Mouse (Mus musculus): ENCODE measurements at regions not wholly inside any gene's neighbourhood (a gene's known extent, or its start where the extent isn't known, plus 50 kb on each side); places are given as distances from the start of the nearest gene placed in this dataset.

DNA sequence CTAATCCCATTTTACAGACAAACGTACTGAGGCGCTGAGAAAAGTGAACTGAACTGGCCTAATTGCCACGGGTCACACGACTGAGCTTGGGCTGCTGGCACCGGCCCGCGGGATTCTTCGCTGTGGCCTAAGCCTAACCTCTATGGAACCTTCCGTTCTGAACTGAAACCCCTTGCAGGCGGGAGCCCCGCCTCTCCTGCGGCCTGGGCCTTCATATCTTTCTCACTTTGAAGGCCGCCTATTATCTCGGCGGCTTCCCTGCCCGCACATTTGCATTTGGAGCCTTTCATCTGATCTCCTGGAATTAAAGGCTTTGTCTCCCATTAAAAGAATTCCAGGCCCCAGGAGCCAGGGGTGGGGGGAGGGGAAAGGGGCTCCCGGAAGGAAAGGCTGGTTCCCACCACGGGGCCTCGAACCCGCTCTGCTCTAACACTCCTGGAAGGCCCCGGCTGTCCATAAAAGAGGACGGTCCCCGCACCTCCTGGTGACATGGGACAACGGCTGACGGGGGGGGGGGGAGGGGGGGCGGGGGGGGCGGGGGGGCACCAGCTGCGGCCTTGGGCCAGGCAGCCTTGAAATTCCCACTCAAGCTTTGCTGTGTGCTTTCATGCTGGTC, 122.9 kb upstream of the Pja1 start:
- no peak for DNase-seq

DNA sequence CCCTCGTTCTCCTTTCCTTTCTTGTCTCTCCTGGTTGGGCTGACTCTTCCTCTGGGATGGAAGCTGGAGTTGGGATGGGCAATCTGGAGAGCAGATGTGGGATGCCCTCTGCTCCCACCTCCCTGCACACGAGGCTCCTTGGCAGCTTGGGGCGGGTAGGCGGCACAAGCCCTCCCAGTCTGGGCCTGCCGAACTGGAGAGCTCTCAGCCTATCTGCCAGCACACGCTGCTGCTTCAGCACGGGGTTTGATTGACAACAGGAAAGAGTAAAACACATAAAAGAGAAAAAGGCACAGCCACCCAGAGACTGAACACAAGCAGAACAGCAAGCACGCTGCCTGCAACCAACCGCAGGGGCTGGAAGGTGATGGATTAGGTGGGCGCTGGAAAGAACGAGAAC, 121.9 kb upstream of the Pja1 start:
- no peak for DNase-seq

DNA sequence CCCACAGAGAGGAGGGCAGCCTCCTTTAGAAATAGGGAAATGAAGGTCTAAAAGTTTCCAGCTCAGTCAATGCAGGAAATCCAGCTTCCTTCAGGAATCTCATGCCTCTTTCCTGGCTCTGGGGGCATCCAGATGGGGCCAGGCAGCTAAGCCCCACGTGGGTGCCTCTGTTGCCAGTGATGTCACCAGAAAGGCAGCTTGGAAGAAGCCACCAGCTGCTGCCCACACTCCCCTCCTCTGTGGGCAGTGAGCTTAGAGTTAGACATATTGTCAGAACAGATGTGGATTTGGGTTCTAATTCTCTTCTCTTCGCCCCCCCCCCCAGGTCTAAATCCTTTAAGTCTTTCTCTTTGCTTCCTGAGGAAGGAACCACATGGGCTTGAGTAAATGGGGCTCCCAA, 116.2 kb upstream of the Pja1 start:
- DNase-seq = no peak

DNA sequence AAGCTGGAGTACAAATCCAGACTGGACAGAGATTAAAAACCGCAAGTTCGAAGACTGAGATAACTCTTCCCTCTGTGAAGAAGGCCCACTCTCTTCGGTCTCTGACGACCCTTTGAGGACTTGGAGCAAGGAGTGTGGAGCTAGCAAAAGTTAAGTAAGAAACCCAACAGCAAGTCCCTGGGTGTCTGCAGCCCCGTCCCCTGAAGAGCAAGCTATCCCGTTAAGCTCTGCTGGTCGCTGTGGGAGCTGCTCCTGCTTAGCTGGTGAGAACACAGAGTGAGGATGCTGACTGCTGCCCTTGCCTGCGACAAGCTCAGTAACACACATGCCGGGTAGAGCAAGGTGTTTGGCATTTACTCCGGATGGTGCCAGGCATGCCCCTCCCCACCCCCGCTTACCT, 115.2 kb upstream of the Pja1 start:
- no peak for DNase-seq

DNA sequence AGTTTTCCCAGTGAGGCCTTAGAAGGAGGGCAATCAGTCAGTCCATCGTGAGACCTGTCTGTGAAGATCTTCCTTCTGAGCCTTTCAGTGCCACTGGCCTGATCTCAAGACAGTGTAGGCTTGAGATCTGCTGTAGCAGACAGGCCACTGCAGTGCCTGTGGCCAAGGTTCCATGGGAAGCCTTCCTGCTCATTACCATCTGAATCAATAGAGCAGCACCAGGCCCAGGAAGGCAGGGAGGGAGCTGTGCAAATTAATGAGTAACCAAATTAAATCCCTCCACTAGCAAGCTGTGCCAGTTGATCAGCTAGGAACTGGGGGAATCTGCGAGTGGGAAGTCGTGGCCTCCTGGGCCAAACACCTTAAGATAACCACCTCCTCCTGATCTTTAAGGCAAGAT, 114.6 kb upstream of the Pja1 start:
- no peak for DNase-seq

DNA sequence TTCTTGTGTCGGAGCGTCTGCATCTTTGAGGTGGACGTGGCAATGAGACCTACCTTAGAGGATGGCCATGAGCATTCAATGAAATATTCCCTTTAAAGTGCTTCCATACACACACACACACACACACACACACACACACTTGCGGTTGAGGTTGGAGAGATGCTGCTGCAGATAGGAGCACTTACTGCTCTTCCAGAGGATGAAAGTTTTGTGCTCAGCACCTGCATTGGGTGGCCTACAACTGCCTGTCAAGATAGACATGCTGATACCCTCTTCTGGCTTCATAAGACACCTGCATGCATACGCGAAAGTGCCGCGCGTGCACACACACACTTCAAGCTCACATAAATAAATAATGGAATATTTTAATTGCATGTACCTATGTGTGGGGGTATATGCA, 111.5 kb upstream of the Pja1 start:
- DNase-seq = no peak

DNA sequence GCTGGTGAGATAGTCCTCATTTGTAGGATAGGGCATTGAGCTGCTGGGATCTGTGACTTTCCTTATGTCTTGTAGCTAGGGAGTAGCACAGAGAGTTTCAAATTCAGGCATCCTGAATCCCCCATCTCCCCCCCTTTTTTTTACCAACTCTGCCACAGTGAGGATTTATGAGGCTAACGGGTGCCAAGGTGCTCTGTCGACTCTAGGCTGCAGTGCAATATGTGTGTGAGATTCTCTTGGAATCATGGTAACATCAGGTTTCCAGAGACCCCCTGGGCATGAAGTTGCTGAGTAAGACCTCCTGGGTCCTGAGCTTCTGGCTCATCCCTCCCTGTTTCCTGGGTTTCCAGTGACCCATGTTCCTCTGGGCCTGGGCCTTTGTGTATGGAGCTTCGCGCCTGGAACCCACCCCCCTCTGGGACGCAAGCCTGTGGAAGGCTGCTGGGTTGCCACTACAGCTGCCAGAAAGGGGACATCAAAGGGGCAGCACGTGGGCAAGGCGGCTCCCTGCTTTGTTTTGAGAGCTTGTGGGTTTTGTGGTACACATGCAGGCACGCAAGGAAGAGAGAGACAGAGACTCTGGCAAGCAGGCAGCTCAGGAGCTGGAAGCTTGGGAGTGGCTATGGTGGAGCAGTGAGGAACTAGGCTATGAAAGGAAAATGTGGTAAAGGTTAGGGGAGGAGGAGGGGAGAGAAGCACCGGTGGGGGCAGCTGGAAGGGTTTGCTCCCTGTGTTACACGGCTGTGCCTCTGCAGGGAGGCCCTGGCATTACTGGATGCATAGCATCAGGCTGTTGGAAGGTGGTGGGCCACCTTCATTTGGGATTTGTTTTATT, 110.8 kb upstream of the Pja1 start:
- no peak for DNase-seq

DNA sequence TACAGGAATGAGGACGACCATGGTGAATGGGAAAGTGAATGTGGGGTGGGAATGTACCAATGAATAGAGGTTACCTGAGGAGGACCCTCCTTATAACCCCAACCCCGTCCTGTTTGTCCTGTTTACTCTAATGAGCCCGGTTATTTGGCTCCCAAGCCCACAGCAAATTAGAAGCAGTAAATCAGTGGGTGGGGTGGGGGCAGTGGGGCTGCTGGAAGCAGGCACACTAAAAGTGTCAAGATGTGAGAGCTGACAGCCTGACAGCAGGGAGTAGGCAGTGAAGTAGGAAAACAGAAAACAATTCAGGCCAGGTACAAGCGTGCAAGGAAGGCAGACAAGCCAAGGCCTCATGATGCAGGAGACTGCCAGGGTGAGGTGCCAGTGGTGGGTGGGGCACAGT, 108.1 kb upstream of the Pja1 start:
- DNase-seq = no peak

DNA sequence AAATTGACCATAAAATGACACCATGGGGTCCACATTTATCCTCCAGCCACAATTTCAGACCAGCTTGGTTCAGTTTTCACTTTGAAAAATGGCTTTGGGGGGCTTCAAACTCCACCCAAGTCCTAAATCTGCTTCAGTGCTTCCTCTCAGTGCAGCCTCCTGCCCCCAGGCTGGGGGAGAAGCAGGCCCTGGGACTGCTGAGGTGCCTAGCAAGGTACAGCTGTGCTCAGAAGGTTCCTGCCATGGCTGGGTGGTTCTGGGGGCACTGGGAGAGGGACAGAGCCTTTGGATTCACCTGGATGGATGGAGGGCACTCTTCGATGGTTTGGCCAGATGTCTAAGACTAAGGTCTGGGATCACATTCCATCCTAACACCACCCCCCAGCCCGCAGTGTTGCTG, 107.7 kb upstream of the Pja1 start:
- DNase-seq = no peak

DNA sequence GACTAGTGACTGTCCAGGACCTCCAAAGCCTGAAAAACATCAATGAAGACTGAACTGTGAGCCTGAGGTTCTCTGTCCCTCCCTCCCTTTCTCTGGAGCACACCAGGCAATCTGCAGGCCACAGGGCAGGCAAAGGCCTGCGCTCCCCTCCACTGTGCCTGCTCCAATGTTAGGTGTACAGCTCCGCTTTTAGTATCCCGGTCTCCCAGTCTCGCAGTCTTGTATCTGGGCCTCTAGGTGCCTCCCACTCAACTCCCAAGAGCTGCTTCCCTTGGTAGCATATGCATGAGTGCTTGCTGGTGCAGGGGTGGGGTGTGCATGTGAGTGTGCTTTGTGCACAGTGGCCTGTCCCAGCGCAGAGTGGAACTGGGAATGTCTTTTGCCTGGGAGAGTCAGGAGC, 104.0 kb upstream of the Pja1 start:
- DNase-seq = peak in 1 of 2 experiments; percentile 4

DNA sequence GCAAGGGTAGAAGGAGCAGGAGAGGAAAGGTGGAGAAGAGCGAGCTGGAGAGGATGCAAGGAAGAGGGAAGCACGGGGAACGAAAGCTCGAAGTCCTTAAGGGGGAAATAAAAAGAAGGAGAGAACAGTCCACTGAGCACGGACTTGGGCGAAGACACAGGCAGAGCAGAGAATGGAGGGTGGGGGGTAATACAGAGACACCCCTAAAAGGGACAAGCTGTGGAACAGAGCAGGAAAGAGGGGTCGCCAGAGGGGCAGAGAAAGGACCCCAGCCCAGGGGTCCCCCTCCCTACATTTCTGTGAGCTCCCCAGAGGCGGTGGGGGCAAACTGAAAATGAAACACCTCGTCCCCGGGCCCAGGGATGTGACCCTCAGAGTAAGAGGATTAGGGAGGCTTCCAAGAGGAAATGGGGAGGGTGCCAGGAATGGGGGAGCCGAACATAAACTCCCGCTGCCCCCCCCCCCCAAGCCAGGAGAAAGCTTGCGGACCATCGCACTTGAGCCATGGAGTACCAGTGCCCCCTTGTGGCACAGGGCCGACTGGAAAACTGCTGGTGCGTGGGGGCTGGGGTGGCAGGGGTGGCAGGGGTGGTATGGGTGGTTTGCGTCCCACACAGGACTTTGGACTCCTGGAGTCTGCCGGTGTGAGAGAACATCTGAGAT, 103.5 kb upstream of the Pja1 start:
- peak; percentile 77 to 86 for DNase-seq

DNA sequence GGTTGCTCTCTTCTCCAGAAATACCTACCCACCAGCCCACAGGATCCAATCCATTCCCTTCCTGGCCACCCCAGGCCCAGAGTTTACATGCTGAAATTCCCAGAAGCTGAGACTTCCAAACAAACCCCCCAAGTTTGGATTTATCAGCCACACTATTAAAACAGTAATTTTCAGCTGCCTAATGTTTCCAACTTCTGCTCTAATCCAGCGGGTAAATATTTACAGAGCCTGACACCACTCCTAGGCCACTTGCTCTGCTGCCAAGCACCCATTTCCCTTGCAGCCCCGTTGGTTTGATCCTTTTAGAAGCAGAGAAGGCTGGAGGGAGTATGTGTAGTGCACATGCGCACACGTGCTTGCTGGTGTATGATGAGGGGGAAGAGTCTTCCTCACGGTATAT, 99.1 kb upstream of the Pja1 start:
- DNase-seq = no peak

DNA sequence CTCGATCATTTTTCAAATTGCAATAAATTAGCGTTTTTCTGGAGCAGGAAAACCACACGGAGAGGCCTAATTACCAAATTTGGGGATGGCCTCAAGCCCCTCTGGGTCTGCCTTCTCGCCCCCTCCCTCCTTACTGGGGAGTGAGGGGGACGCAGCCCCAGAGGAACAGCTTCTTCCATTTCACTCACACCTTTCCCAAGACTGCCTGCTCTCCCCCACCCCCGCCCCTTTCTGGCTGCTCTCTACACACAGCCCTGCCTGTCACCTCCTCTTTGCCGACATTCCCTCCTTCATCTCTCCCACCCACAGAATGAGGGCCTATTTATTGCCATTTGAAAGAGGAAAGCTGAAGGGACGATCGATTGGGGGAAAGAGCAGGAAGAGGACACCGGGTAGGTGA, 97.2 kb upstream of the Pja1 start:
- no peak for DNase-seq

DNA sequence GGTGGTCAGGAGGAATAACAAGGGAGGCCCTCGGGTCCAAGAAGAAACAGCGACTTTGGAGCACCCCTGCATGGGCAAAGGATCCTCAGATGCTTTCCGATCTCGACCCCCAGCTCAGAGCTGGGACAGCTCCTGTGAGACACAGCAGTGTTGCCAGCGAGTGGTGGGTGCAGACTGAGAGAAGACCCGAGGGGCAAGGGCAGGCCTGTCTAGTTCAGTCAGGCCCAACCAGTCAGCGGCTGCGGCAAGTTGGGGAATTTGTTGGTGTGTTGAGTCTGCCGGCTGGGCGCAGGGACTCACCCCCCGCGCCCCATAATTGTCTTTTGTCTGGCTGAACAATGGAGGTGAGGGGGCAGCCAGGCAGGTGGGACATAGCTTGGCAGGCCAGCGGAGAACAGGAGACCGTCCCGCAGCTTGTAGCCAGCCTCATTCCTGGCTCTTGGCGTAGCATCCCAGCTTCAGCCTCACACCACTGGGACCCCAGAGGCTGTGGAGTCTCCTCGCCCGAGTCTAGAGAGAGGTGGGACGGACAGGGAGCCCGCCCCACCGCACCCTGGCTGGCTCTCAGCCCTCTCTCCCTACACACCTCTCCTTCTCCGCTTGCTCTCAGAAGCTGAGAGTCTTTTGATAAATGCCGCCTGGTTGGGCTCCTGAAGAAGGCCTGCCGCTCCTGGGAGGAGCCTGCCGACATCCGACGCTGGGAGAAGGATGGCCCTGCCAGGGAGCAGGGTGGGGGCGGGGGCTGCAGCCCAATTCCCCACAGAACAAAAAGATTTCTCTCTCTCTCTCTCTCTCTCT, 96.5 kb upstream of the Pja1 start:
- DNase-seq = peak; percentile 5 to 14

DNA sequence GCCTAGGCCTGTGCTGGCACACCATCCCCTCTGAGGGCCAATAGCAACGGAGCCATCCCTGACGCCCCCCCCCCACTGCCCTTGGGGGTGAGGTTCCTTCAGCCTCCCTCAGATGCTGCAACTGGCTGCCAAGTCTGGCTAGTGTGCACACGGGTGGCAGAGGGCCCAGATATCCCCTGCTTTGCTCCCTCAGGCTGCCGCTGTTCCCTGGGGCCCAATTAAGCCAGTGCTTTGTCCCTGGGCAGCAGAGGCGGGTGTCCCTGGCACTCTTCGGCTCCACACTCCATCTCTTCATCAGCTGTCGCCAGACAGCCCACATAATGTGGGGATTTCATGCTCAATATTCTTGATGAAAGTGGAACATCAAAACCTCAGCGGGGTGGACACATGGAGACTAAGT, 90.9 kb upstream of the Pja1 start:
- no peak for DNase-seq

DNA sequence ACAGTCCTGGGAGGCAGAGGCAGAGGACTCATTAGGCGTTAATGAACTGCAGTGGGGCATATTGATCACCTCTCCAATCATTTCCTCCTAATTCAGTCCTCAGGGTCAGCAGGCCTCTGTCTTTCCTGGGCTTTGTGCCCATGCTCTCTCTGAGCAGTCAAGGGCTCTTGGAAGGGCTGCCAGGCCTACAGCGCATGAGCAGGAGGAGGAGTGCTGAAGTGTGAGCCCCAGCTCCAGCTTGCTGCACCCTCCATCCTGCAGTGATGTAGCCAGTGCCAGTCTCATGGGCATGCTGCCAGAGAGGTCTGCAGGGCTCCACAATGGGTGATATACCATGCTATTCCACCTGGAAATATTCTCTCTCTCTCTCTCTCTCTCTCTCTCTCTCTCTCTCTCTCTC, 89.6 kb upstream of the Pja1 start:
- DNase-seq = peak; percentile 41 to 58

DNA sequence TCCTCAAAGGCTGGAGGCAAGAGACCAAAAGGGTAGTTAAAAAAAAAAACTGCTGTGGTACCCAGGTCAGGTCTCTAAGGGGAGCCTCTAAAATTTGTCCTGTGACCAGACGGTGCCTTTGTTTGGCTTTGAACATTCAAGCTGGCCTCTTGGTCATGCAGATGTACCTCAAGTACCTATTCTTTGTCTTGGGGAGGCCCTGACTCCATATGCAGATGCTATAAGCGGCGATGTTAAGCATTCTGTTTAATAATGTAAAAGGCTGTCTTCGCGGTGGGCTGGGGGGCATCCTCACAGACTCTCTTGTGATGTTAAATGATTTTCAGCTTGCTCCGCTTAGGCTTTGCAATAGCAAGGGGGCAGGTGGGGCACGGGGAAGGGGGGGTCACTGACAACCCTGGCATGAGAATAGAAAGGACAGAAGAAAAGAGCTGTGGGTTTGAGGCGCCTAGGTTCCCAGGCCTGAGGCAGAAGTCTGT, 85.8 kb upstream of the Pja1 start:
- DNase-seq = no peak

DNA sequence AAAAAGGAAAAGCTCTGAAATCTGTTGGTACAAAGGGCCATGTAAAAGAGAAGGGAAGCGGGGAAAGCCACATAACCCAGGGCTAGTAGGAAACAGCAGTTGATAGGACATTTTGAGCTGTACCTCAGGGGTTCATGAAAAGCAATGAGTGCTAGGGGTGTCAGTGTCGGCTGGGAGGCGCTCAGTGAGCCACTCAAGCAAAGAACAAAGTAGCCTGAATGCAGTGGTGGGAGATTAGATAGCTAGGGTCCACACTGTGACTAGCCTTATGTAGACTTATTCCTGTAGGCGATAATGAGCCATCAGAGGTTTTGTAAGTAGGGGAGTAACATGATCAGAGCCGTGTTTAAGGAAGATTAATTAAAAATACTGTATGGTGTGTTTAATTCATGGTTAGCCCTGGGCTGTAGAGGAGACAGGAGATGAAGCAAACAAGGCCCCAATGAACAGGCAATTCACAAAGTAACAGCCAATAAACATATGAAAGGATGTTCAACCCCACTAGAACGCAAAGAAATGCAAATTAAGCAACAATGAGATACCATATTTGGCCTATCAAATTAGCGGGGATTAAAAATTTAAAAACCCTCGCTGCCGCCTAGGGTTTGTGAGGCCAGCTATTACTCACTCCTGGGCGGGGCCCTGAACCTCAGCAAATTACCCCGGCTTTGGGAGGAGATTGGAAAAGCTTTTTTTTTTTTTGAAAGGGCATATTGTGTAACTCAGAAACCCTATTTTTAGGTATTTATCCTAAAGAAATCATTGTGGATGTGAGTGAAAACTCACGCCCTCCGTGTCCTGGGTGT, 85.1 kb upstream of the Pja1 start:
- no peak for DNase-seq

DNA sequence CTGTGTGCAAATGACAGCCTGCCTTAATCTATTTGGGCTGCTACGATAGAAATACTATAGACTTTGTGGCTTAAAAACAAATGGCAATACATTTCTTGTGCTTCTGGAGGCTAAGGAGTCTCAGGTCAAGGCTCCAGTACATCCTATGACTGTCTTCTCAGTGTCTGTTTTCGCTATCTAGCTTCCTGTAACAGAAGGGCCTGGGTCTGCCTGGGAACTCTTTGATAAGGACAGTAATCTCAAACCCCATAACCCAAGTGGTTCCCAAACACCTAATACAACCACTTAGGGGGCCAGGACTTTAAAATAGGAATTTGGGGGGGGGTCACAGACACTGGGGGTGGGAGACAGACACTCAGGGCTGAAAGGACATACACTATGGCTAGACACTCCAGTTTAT, 81.7 kb upstream of the Pja1 start:
- no peak for DNase-seq

DNA sequence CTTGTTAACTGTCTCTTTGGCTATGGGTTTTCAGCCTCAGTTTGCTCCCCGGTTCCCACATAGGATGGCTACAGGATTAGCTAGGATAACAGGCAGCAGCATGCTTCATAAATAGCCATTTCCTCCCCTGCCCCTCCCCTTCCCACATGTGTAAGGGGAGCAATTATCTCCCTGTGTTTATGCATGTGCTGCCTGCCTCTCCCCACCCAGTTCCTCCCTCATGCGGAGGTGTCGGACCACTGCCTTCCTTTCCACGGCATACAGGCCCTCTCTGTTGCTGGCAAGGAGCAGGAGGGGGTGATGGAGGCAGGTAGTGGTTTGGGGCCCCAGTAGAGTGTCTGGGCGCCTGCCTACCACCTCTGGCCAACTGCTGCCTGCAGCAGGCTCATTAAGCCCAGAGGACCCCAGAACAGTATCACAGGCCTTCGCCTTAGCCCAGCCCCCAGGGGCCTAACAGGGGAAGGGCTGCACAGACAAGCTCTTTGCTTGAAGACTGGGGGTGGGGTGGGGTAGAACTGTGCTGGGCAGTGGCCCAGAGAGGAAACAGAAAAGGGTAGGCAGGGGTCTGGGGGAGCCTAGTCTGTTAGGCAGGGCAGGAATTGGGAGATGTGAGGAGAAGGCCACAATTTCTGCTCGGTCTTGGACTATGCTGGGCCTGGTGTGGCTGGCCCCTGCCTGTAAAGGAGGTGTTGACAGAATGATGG, 79.1 kb upstream of the Pja1 start:
- DNase-seq = no peak

DNA sequence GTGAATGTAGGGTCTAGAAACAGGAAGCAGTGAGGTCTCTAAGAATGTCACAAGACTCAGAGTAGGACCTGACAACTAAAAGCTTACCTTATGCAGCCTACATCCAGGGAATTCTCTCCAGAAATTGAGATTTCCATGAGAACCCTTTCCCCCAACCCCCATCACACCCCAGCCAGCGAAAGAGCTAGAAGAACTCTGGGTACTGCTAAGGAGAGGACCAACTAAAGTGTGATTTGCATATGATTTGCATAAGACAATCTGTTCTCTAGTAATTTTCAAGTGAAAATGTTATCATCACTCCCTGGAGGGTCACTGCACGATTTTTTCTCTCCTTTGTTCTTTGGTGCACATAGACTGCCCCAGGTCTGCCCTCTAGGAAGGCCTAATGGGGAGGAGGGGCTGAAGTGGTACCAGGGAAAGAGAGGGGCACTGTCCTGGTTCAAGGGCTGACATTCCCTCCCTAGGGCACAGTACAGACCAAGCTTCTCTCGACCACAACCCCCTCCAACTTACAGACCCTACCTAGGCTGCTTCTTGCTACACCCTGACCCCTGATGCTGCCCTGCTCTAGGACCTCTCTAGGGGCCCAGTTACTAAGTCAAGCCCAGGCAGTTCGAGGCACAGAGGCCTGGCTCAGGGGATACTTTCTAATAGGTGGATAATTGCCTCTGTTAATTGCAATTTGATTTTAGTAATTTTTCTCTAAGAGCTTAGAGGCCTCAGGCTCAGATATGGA, 77.4 kb upstream of the Pja1 start:
- no peak for DNase-seq
